Mouse (Mus musculus): ENCODE data around the gene Tspo2.

GRCm38 (mm10) chr17:48426991-48427750, 24.2 kb downstream of the Tspo2 start:
- TF ChIP-seq CTCF (IDR thresholded peaks at IDR 0.05) (no peak), EP300 (IDR thresholded peaks at IDR 0.05) (no peak)

All from lung, postnatal 0 days (tissue).